Mouse (Mus musculus): ENCODE data around the gene Mansc1. TPM values are rescaled to one million over a fixed set of nuclear protein-coding genes. Genes with fewer than 3 reads are reported as not detected.

Mansc1 gene
- total and polyA plus RNA-seq, 2 experiments from 2014 or later, result 2.2 to 3.8 TPM

- no peak for ATAC-seq
These were observed 27.1 kb downstream of the Mansc1 start for GRCm38 (mm10) chr6:134605196-134605595.

GRCm38 (mm10) chr6:134602371-134603003 is 29.8 kb downstream of the Mansc1 start:
- Histone ChIP-seq H3K4me3 (ENCODE audit: low read length) (no peak overlapping the region), H3K9me3 (ENCODE audit: low read length) (no peaks in the 10 kb centered on the region), H3K27ac (no peak overlapping the region), H3K36me3 (ENCODE audit: insufficient read depth, low read length) (no peaks in the 10 kb centered on the region), H3K9ac (replicated peaks; ENCODE audit: low read length) (no peak overlapping the region), H3K4me2 (ENCODE audit: low read depth, low read length) (no peak overlapping the region), H3K27me3 (ENCODE audit: insufficient read depth, low read length) (no peaks in the 10 kb centered on the region), H3K4me1 (ENCODE audit: insufficient read depth, low read length) (no peaks in the 10 kb centered on the region)
- WGBS, result 62% methylated on average over 10 of the region's 10 CpGs
- no peak for TF ChIP-seq CTCF (IDR thresholded peaks at IDR 0.05; ENCODE audit: low read depth)
- ATAC-seq (no peak), DNase-seq (ENCODE audit: low spot score) (no peak)

More at GRCm38 (mm10) chr6:134605196-134605595, 27.1 kb downstream of the Mansc1 start:
- Histone ChIP-seq H3K9ac (replicated peaks; ENCODE audit: low read length) (no peak overlapping the region), H3K27ac (no peak overlapping the region), H3K36me3 (ENCODE audit: insufficient read depth, low read length) (no peaks in the 10 kb centered on the region), H3K4me3 (ENCODE audit: low read length) (no peak overlapping the region), H3K4me2 (ENCODE audit: low read depth, low read length) (no peak overlapping the region), H3K27me3 (ENCODE audit: insufficient read depth, low read length) (no peaks in the 10 kb centered on the region), H3K4me1 (ENCODE audit: insufficient read depth, low read length) (no peaks in the 10 kb centered on the region), H3K9me3 (ENCODE audit: low read length) (no peaks in the 10 kb centered on the region)
- no peak for DNase-seq (ENCODE audit: low spot score)
- TF ChIP-seq CTCF (IDR thresholded peaks at IDR 0.05; ENCODE audit: low read depth), result no peak
- 84% methylated on average over 3 of the region's 3 CpGs for WGBS

- no peak overlapping the region for H3K27ac ChIP-seq
- H3K36me3 ChIP-seq (ENCODE audit: insufficient read depth, low read length), result no peaks in the 10 kb centered on the region
- no peak for TF ChIP-seq CTCF (IDR thresholded peaks at IDR 0.05; ENCODE audit: low read depth)
- H3K27me3 ChIP-seq (ENCODE audit: insufficient read depth, low read length), result no peaks in the 10 kb centered on the region
- H3K4me1 ChIP-seq (ENCODE audit: insufficient read depth, low read length), result no peaks in the 10 kb centered on the region
- H3K4me2 ChIP-seq (ENCODE audit: low read depth, low read length), result no peak overlapping the region
- no peak overlapping the region for H3K4me3 ChIP-seq (ENCODE audit: low read length)
- DNase-seq (ENCODE audit: low spot score) (no peak), ATAC-seq (no peak)
- no peaks in the 10 kb centered on the region for H3K9me3 ChIP-seq (ENCODE audit: low read length)
- 61% methylated on average over 3 of the region's 3 CpGs for WGBS
- no peak overlapping the region for H3K9ac ChIP-seq (replicated peaks; ENCODE audit: low read length)
These were observed 30.5 kb downstream of the Mansc1 start for GRCm38 (mm10) chr6:134601766-134602165.

DNA sequence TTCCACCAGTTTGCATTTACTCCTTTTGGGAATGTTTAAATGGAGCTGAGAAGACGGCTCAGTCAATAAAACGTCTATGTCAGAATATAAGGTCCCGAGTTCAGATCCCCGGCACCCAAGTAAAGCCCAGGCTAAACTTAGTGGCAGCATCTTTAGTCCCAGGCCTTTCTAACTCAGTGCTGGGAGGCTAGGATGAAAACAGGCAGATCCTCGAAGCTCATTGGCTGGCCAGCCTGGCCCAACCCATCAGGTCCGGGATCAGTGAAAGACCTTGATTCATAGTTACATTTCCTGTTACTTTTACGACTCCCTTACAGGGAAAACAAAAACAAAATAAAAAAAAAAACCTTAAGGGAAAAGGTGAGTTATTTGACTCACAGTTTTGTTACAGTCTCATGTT is 31.2 kb downstream of the Mansc1 start:
- ATAC-seq, result no peak
- H3K36me3 ChIP-seq (ENCODE audit: insufficient read depth, low read length), result no peaks in the 10 kb centered on the region

GRCm38 (mm10) chr6:134599239-134599638 is 33.0 kb downstream of the Mansc1 start:
- TF ChIP-seq CTCF (IDR thresholded peaks at IDR 0.05; ENCODE audit: low read depth), result no peak
- Histone ChIP-seq H3K27ac (no peak overlapping the region), H3K4me3 (ENCODE audit: low read length) (no peak overlapping the region), H3K4me1 (ENCODE audit: insufficient read depth, low read length) (no peaks in the 10 kb centered on the region), H3K4me2 (ENCODE audit: low read depth, low read length) (no peak overlapping the region), H3K9ac (replicated peaks; ENCODE audit: low read length) (no peak overlapping the region), H3K9me3 (ENCODE audit: low read length) (no peaks in the 10 kb centered on the region), H3K36me3 (ENCODE audit: insufficient read depth, low read length) (no peaks in the 10 kb centered on the region), H3K27me3 (ENCODE audit: insufficient read depth, low read length) (no peaks in the 10 kb centered on the region)
- WGBS, result 57% methylated on average over 1 of the region's 1 CpGs
- no peak for ATAC-seq
- DNase-seq (ENCODE audit: low spot score), result no peak

More for the DNA sequence above, 31.2 kb downstream of the Mansc1 start:
- 61% methylated on average over 7 of the region's 7 CpGs for WGBS
- no peaks in the 10 kb centered on the region for H3K27me3 ChIP-seq (ENCODE audit: insufficient read depth, low read length)
- no peaks in the 10 kb centered on the region for H3K4me1 ChIP-seq (ENCODE audit: insufficient read depth, low read length)
- no peaks in the 10 kb centered on the region for H3K9me3 ChIP-seq (ENCODE audit: low read length)
- H3K4me2 ChIP-seq (ENCODE audit: low read depth, low read length), result no peak overlapping the region
- H3K27ac ChIP-seq, result no peak overlapping the region
- no peak for DNase-seq (ENCODE audit: low spot score)
- TF ChIP-seq CTCF (IDR thresholded peaks at IDR 0.05; ENCODE audit: low read depth), result no peak
- H3K4me3 ChIP-seq (ENCODE audit: low read length), result no peak overlapping the region
- no peak overlapping the region for H3K9ac ChIP-seq (replicated peaks; ENCODE audit: low read length)

DNA sequence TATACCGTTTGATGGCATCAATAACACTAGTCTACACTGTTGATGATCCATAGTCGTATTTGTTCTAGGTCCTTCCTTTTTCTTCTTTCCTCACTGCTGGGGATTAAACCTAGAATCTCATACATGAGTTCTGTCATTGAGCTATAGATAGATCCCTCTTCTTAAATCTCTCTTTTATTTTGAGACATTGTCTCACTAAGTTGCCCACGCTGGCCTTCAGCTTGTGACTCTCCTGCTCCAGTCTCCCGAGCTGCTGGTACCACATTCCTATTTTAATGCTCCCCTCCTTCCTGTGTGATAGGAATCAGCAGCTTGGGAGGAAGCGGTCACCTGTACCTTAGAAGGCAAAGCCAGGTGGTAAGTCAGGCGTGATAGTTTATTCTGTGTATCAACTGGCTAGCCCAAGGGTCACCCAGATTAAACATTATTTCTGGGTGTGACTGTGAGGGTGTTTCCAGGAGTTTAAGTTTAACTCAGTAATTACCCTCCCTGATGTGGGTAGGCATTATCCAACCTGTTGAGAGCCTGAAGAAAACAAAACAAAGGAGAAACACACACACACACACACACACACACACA is 34.5 kb downstream of the Mansc1 start:
- no peak for TF ChIP-seq CTCF (IDR thresholded peaks at IDR 0.05; ENCODE audit: low read depth)
- WGBS, result 92% methylated on average over 6 of the region's 6 CpGs
- Histone ChIP-seq H3K9ac (replicated peaks; ENCODE audit: low read length) (no peak overlapping the region), H3K4me2 (ENCODE audit: low read depth, low read length) (no peak overlapping the region), H3K4me1 (ENCODE audit: insufficient read depth, low read length) (no peaks in the 10 kb centered on the region), H3K36me3 (ENCODE audit: insufficient read depth, low read length) (no peaks in the 10 kb centered on the region), H3K27ac (no peak overlapping the region), H3K4me3 (ENCODE audit: low read length) (no peak overlapping the region), H3K27me3 (ENCODE audit: insufficient read depth, low read length) (no peaks in the 10 kb centered on the region), H3K9me3 (ENCODE audit: low read length) (no peaks in the 10 kb centered on the region)
- DNase-seq (ENCODE audit: low spot score) (no peak), ATAC-seq (no peak)

Data from hindbrain, postnatal 0 days (tissue).